Mouse (Mus musculus): ENCODE measurements around the gene Orai3.
A peak's percentile ranks its signal among the peaks of the same experiment; 100 is the strongest.

Gene Orai3

DNA sequence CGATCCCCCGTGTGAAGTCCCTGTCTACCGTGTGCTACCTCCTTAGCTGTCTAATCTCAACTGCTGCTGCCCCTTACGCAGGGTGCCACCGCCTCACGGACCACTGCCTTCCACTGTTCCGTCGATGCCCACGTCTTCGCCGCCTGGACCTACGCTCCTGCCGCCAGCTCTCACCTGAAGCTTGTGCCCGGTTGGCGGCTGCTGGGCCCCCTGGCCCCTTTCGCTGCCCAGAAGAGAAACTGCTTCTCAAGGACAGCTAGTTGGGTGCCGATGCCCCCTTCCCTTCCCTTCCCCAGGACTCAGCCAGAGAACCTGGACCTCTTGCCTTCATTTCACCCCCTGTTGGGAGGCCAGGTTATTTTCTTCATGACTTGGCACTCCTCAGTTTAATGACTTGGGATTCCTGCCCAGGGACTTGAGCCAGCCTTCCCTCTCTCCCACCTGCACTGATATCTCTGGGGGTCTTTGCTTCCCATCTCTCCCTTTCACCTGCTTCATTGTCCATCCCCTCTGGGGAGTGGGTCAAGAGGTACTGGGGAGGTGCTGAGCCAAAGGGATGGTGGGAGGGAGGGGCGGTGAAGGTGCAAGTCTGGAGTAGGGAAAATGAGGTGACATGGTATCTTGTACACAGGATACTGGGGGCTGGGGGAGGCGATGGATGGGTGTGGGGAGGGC, 1.8 kb upstream of the Orai3 start:
- TF ChIP-seq POU5F1 (IDR thresholded peaks at IDR 0.05; ENCODE audit: borderline replicate concordance, low read length) (no peak), NANOG (IDR thresholded peaks at IDR 0.05; ENCODE audit: borderline replicate concordance, low read length) (no peak), CTCF (conservative IDR thresholded peaks at IDR 0.05; ENCODE audit: low read length) (no peak)
- Histone ChIP-seq H3K36me3 (ENCODE audit: insufficient read depth, low read length) (peaks cover 53% of the 10 kb centered on the region), H3K27me3 (ENCODE audit: insufficient read depth, low read length) (no peaks in the 10 kb centered on the region), H3K4me3 (replicated peaks; ENCODE audit: low read length) (peak overlapping the region; percentile 65), H3K4me1 (replicated peaks; ENCODE audit: low read depth, low read length) (peaks cover 68% of the 10 kb centered on the region), H3K9me3 (ENCODE audit: low read length) (no peaks in the 10 kb centered on the region)

DNA sequence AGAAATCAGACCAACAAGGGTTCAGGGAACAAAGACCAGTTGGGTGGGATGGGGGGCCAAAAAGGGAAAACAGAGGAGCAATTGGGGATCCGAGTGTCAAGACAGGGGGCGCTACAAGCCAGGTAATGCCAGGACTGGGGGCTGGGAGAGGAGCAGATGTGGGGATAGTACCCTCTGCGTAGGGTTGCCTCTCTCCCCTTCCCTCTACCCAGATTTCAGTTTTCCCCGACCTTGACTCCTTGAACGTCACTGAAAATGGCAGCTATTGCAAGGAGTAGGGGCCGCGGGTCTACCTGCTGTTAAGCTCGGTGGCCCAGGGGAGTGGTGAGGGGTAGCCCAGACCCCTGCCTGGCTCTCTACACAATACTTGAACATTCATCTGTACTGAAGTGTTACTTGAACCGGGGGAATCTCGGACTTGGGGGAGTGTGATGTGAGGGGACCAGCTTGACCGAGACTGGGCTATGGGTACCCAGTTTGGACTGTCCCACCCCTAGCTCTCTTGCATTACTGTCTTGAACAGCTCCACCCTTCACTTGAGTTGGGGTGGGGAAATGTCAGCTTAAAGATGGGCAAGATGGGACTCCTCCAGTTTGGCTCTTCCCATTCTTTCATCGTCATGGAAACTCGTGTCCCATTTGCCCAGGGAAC, 1.1 kb upstream of the Orai3 start:
- Histone ChIP-seq H3K36me3 (ENCODE audit: insufficient read depth, low read length) (peaks cover 50% of the 10 kb centered on the region), H3K4me1 (replicated peaks; ENCODE audit: low read depth, low read length) (peaks cover 74% of the 10 kb centered on the region), H3K4me3 (replicated peaks; ENCODE audit: low read length) (peak overlapping the region; percentile 65), H3K9me3 (ENCODE audit: low read length) (no peaks in the 10 kb centered on the region), H3K27me3 (ENCODE audit: insufficient read depth, low read length) (no peaks in the 10 kb centered on the region)
- TF ChIP-seq CTCF (conservative IDR thresholded peaks at IDR 0.05; ENCODE audit: low read length) (0 out of 2 replicates have a peak, but pooled peaks have one; percentile 18), POU5F1 (IDR thresholded peaks at IDR 0.05; ENCODE audit: borderline replicate concordance, low read length) (no peak), NANOG (IDR thresholded peaks at IDR 0.05; ENCODE audit: borderline replicate concordance, low read length) (no peak)

DNA sequence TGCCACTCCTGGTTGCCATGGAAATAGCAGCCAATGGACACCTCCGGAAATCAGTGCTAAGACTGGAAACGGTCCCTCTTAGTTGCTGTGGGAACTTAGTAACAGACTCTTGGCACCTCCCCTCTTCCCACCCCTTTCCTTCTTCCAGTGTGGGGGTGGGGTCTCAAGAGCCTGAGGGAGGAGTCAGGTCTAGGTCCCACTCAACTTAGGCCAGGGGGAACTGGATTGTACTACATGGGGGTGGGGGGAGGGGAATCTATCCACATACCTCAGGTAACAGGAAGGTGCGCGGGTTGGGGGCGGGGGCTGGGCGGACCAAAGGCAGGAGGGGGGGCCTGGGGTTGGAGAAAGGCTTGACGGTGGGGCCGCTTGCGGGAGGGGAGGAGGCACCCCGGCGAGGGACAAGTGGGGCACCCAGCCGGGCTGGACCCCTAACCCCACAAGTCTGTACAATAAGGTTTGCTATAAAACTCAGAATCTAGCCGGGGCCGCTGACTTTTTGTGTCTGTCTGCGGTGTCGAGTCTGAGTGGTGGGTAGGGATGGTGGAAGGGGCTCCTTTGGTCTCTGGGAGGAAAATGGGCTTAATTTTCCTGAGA, 520 bp upstream of the Orai3 start:
- H3K36me3 ChIP-seq (ENCODE audit: insufficient read depth, low read length) = peaks cover 50% of the 10 kb centered on the region
- H3K4me1 ChIP-seq (replicated peaks; ENCODE audit: low read depth, low read length) = peaks cover 80% of the 10 kb centered on the region
- TF ChIP-seq POU5F1 (IDR thresholded peaks at IDR 0.05; ENCODE audit: borderline replicate concordance, low read length) = no peak
- no peak for TF ChIP-seq NANOG (IDR thresholded peaks at IDR 0.05; ENCODE audit: borderline replicate concordance, low read length)
- TF ChIP-seq CTCF (conservative IDR thresholded peaks at IDR 0.05; ENCODE audit: low read length) = no peak
- H3K9me3 ChIP-seq (ENCODE audit: low read length) = no peaks in the 10 kb centered on the region
- peak overlapping the region; percentile 87 for H3K4me3 ChIP-seq (replicated peaks; ENCODE audit: low read length)
- H3K27me3 ChIP-seq (ENCODE audit: insufficient read depth, low read length) = no peaks in the 10 kb centered on the region

DNA sequence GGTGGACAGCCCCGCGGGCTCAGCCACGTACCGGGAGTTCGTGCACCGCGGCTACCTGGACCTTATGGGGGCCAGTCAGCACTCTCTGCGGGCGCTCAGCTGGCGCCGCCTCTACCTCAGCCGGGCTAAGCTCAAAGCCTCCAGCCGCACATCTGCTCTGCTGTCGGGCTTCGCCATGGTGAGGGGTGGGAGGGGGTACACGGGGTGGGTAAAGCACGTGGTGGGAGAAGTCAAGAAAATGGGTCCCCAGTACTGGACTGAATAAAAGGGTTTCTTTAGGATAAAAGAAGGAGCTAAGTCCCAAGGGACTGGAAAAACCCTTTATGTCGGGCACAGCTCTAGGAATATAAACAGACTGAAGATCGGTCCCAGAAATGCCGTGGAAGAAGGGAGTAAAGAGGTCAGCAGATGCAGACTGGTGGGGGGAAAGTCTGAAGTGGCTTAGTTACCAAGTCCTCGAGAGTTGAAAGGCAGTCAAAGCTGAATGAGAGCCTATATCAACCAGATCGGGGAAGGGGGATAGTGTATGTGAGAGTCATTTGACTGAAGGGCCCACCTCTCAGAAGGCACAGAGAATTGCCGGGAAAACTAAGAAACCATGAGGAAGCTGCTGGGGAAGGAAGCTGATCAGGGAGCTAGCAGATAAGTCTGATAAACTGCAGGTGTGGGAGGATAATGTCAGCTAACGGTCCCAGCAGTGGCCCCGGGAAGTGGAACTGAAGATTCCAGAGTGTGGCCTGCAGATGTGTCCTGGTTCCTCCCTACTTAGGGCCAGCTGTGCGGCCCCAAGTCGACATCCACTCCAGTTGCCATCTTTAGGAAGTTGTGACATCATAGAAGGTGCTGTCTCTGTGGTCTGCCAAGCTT, 657 bp downstream of the Orai3 start:
- TF ChIP-seq POU5F1 (IDR thresholded peaks at IDR 0.05; ENCODE audit: borderline replicate concordance, low read length) = no peak
- no peak for TF ChIP-seq CTCF (conservative IDR thresholded peaks at IDR 0.05; ENCODE audit: low read length)
- no peak for TF ChIP-seq NANOG (IDR thresholded peaks at IDR 0.05; ENCODE audit: borderline replicate concordance, low read length)
- H3K4me1 ChIP-seq (replicated peaks; ENCODE audit: low read depth, low read length) = peaks cover 85% of the 10 kb centered on the region
- no peaks in the 10 kb centered on the region for H3K9me3 ChIP-seq (ENCODE audit: low read length)
- peaks cover 50% of the 10 kb centered on the region for H3K36me3 ChIP-seq (ENCODE audit: insufficient read depth, low read length)
- H3K27me3 ChIP-seq (ENCODE audit: insufficient read depth, low read length) = no peaks in the 10 kb centered on the region
- peak overlapping the region; percentile 87 for H3K4me3 ChIP-seq (replicated peaks; ENCODE audit: low read length)

DNA sequence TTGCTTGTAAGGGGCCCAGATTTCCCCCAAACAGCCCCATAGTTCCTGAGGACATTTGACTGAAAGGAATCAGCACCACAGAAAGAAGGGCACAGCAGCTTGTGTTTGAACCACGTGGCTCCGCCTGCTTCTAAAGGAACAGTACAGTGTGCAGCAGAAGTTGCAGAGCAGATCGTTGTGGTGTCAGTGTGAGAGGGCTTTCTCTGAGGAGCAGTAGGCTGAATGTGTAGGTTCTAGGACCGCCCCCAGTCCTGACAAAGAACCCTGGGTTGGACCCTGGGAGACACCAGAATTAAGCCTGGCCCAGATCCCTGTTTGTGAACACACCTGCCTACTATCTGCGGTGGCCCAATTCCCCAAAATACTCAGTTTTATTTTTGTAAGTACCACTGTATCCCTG, 1.6 kb downstream of the Orai3 start:
- H3K27me3 ChIP-seq (ENCODE audit: insufficient read depth, low read length) = no peaks in the 10 kb centered on the region
- peaks cover 82% of the 10 kb centered on the region for H3K4me1 ChIP-seq (replicated peaks; ENCODE audit: low read depth, low read length)
- TF ChIP-seq POU5F1 (IDR thresholded peaks at IDR 0.05; ENCODE audit: borderline replicate concordance, low read length) (no peak), CTCF (conservative IDR thresholded peaks at IDR 0.05; ENCODE audit: low read length) (no peak), NANOG (IDR thresholded peaks at IDR 0.05; ENCODE audit: borderline replicate concordance, low read length) (no peak)

DNA sequence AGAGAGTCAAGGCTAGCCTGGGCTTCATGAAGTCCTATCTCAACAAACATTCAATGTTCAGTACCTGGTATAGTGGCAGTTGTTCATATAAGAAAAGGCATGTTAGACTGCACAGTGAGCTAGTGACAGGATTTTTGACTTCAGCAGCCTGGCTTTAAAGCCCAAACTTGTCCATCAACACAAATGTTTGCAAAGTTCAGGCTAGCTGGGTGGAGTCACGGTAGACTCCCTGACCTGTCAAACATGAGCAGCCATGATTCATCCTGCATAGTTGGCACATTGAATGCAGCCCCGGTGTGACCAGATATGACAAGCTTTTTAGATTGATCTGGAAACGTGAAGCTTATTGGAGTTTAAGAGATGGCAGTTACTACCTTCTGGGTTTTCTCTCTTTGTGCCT, 2.5 kb downstream of the Orai3 start:
- Histone ChIP-seq H3K36me3 (ENCODE audit: insufficient read depth, low read length) (peaks cover 36% of the 10 kb centered on the region), H3K4me3 (replicated peaks; ENCODE audit: low read length) (no peak overlapping the region), H3K4me1 (replicated peaks; ENCODE audit: low read depth, low read length) (peaks cover 75% of the 10 kb centered on the region), H3K9me3 (ENCODE audit: low read length) (no peaks in the 10 kb centered on the region), H3K27me3 (ENCODE audit: insufficient read depth, low read length) (no peaks in the 10 kb centered on the region)
- TF ChIP-seq NANOG (IDR thresholded peaks at IDR 0.05; ENCODE audit: borderline replicate concordance, low read length) = no peak
- TF ChIP-seq CTCF (conservative IDR thresholded peaks at IDR 0.05; ENCODE audit: low read length) = no peak
- TF ChIP-seq POU5F1 (IDR thresholded peaks at IDR 0.05; ENCODE audit: borderline replicate concordance, low read length) = no peak

More for the DNA sequence above, 1.6 kb downstream of the Orai3 start:
- Histone ChIP-seq H3K36me3 (ENCODE audit: insufficient read depth, low read length) (peaks cover 44% of the 10 kb centered on the region), H3K9me3 (ENCODE audit: low read length) (no peaks in the 10 kb centered on the region), H3K4me3 (replicated peaks; ENCODE audit: low read length) (peak overlapping the region; percentile 87)

DNA sequence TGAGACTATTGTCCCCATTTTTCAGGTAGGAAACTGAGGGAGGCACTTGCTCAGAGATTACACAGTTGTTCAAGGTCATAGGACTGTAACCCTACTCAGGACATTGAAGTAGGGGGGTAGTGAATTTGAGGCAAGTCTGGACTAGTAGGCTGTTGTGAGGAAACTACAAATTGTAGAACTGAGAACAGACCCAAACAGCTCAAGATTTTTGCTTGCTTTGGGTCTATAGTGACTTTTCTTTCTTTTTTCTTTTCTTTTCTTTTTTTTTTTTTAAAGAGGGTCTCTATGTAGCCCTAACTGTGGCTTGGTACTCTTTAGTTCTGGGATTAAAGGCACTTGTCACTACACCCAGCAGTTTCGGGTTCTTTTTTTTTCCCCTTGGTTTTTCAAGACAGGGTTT, 2.9 kb downstream of the Orai3 start:
- Histone ChIP-seq H3K4me3 (replicated peaks; ENCODE audit: low read length) (no peak overlapping the region), H3K9me3 (ENCODE audit: low read length) (no peaks in the 10 kb centered on the region), H3K4me1 (replicated peaks; ENCODE audit: low read depth, low read length) (peaks cover 70% of the 10 kb centered on the region), H3K36me3 (ENCODE audit: insufficient read depth, low read length) (peaks cover 31% of the 10 kb centered on the region), H3K27me3 (ENCODE audit: insufficient read depth, low read length) (no peaks in the 10 kb centered on the region)
- TF ChIP-seq NANOG (IDR thresholded peaks at IDR 0.05; ENCODE audit: borderline replicate concordance, low read length) = no peak
- TF ChIP-seq POU5F1 (IDR thresholded peaks at IDR 0.05; ENCODE audit: borderline replicate concordance, low read length) = no peak
- no peak for TF ChIP-seq CTCF (conservative IDR thresholded peaks at IDR 0.05; ENCODE audit: low read length)
